9 mouse cellular contexts compared by ENCODE assay signal in the genomic region with DNA sequence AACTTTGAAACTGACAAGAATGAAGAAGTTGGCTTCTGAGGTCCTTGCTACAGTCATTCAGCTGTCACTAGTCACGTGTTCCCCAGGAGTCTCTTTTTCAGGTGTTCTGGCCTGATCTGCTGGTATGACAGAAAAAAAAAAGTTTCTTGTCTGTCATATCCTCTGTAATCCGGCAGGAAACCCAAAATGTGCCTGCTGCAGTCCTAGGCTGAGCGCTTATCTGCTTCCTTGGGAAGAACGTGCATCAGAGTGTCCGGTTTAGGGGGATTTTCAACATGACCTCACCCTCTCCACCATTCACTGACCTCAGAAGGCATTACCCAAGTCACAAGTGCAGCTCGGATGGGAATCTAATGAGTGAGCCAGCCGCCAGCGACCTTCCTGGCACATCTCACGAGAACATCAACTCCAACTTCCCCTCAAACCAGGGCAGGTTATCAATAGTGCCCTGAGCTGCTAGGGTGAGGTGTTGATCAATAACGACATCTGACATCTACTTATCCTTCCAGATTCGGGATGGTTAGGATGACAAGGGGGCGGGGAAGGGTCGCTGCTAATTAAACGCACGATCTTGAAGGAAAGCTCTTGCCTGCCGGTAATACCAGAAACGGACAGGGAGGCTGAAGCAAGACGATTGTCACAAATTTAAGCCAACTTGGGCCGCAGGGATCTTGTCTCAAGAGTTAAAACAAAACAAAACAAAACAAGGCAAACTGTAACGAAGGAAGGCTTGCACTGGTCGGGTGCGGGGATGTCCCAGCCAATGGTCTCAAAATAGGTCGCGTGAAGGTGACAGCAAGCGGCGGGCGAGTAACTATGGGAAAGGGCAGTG. TPM values are rescaled to one million over a fixed set of nuclear protein-coding genes. Genes with fewer than 3 reads are reported as not detected.
DNase-seq lines count a peak whose midpoint lies in the region; ATAC-seq lines count a peak whose summit lies in the region.
"Had no signal": no experiment of that assay in that cellular context is flagged by ENCODE, and none has a peak within 500 bp of the region (broad histone marks: within the 10 kb centered on the region; RNA-seq: fewer than 3 reads in every experiment).

No protein-coding gene starts in this region.

- peak overlapping the region; percentile 97 for H3K27ac ChIP-seq in heart, embryonic 10.5 days
- H3K27ac ChIP-seq in kidney, embryonic 15.5 days, result peak overlapping the region; percentile 88

- peak overlapping the region; percentile 72 for H3K4me2 ChIP-seq in kidney, embryonic 15.5 days

- peak; percentile 2; the same call in 1 of the 2 replicates for ATAC-seq in kidney, embryonic 15.5 days (replicated peaks; ENCODE audit: low FRiP score)
- ATAC-seq in megakaryocyte progenitor cell, adult 5-6 weeks (replicated peaks; ENCODE audit: poor library complexity), result peak; percentile 30

- peak overlapping the region; percentile 71 for H3K9ac ChIP-seq in kidney, embryonic 15.5 days

- peak; percentile 63 for DNase-seq in retina, embryonic 14.5 days (ENCODE audit: low spot score)
- DNase-seq in retina, postnatal 1 day, result no peak
- peak; percentile 65 for DNase-seq in embryo, embryonic 10 days (ENCODE audit: low spot score)
- DNase-seq in heart, embryonic 10.5 days (ENCODE audit: low spot score), result peak; percentile 82
- peak; percentile 47 for DNase-seq in testis, postnatal 10 days (ENCODE audit: low spot score)
- DNase-seq in layer of hippocampus, adult 11-12 months (ENCODE audit: low spot score), result no peak

- 4% methylated on average over 27 of the region's 27 CpGs for WGBS in heart, embryonic 10.5 days
- 6% methylated on average over 27 of the region's 27 CpGs for WGBS in kidney, embryonic 15.5 days

- peaks cover 16% of the 10 kb centered on the region for H3K36me3 ChIP-seq in heart, embryonic 10.5 days
- peaks cover 16% of the 10 kb centered on the region for H3K36me3 ChIP-seq in kidney, embryonic 15.5 days

- no peaks in the 10 kb centered on the region for H3K9me3 ChIP-seq in heart, embryonic 10.5 days
- H3K9me3 ChIP-seq in kidney, embryonic 15.5 days (replicated peaks), result no peaks in the 10 kb centered on the region

- H3K4me1 ChIP-seq in heart, embryonic 10.5 days, result peaks cover 57% of the 10 kb centered on the region
- peaks cover 46% of the 10 kb centered on the region for H3K4me1 ChIP-seq in kidney, embryonic 15.5 days

- no peaks in the 10 kb centered on the region; the same call in 1 of the 2 replicates for H3K27me3 ChIP-seq in heart, embryonic 10.5 days (ENCODE audit: insufficient read depth, poor library complexity, severe bottlenecking)
- peaks cover 3% of the 10 kb centered on the region; the same call in 1 of the 2 replicates for H3K27me3 ChIP-seq in kidney, embryonic 15.5 days

- peak overlapping the region; percentile 98 for H3K4me3 ChIP-seq in heart, embryonic 10.5 days
- peak overlapping the region; percentile 97 for H3K4me3 ChIP-seq in kidney, embryonic 15.5 days (replicated peaks)

RNA-seq across cellular contexts. Expression of a gene that starts 0.8 kb away (rescaled TPM):
- 20.5 and 23.4 TPM in 2 replicates for polyA plus RNA-seq in heart, embryonic 10.5 days (2016; fragmentation: Nextera tagmentation; extraction: Ambion mirVana)
- polyA plus RNA-seq in kidney, embryonic 15.5 days (2015; fragmentation: Nextera tagmentation; extraction: Ambion mirVana), result 20.8 and 21.5 TPM in 2 replicates
- 50.4 and 59.9 TPM in 2 replicates for total RNA-seq in megakaryocyte progenitor cell, adult 5-6 weeks (2015)
- total RNA-seq in megakaryocyte progenitor cell, adult 5-6 weeks (2017), result 36.3 and 42.8 TPM in 2 replicates

RNA-seq across cellular contexts. Expression of a gene that starts 51.9 kb away (rescaled TPM):
- not detected in 2 replicates for polyA plus RNA-seq in heart, embryonic 10.5 days (2016; fragmentation: Nextera tagmentation; extraction: Ambion mirVana)
- polyA plus RNA-seq in kidney, embryonic 15.5 days (2015; fragmentation: Nextera tagmentation; extraction: Ambion mirVana), result not detected in 2 replicates
- not detected in 2 replicates for total RNA-seq in megakaryocyte progenitor cell, adult 5-6 weeks (2015)
- total RNA-seq in megakaryocyte progenitor cell, adult 5-6 weeks (2017), result not detected in 2 replicates
- total RNA-seq: heart, postnatal 36 days had no signal

Comparison
In these comparisons a context has a peak if more than half of its experiments do, and no peak if none do; other contexts are left out.
1. DNase-seq: peak in retina, embryonic 14.5 days (single experiment), embryo, embryonic 10 days (single experiment), heart, embryonic 10.5 days (single experiment) and testis, postnatal 10 days (single experiment); none in retina, postnatal 1 day (single experiment) and layer of hippocampus, adult 11-12 months (single experiment).